Mouse (Mus musculus) adrenal gland, postnatal 14 days (tissue): ENCODE measurements at regions not wholly inside any gene's neighbourhood (a gene's known extent, or its start where the extent isn't known, plus 50 kb on each side); places are given as distances from the start of the nearest gene placed in this dataset.

ENCODE experiments used
- DNase-seq: peaks from one replicate; pipeline ENCODE4 v3.0.0; 2021; ENCODE audit warnings: mixed read lengths

GRCm38 (mm10) chr4:9218380-9218779 lies 979.5 kb upstream of the Car8 start:
- no peak for DNase-seq

- DNase-seq = no peak
These were observed 969.8 kb upstream of the Car8 start for GRCm38 (mm10) chr4:9208606-9209005.

- no peak for DNase-seq
These were observed 961.2 kb upstream of the Car8 start for GRCm38 (mm10) chr4:9200012-9200411.

- DNase-seq = no peak
These were observed 957.6 kb upstream of the Car8 start for GRCm38 (mm10) chr4:9196435-9196834.

GRCm38 (mm10) chr4:9193121-9193520 lies 954.3 kb upstream of the Car8 start:
- no peak for DNase-seq

GRCm38 (mm10) chr4:9185156-9185875 lies 946.5 kb upstream of the Car8 start:
- DNase-seq = no peak

- peak; percentile 17 for DNase-seq
These were observed 945.7 kb upstream of the Car8 start for GRCm38 (mm10) chr4:9184451-9185121.

- no peak for DNase-seq
These were observed 935.5 kb upstream of the Car8 start for GRCm38 (mm10) chr4:9174365-9174764.

GRCm38 (mm10) chr4:9162374-9162773 lies 923.5 kb upstream of the Car8 start:
- DNase-seq = no peak

GRCm38 (mm10) chr4:9161814-9162133 lies 922.9 kb upstream of the Car8 start:
- DNase-seq = no peak

GRCm38 (mm10) chr4:9161068-9161813 lies 922.4 kb upstream of the Car8 start:
- no peak for DNase-seq

- no peak for DNase-seq
These were observed 908.9 kb upstream of the Car8 start for GRCm38 (mm10) chr4:9147732-9148131.

GRCm38 (mm10) chr4:9144226-9145215 lies 905.7 kb upstream of the Car8 start:
- no peak for DNase-seq

- no peak for DNase-seq
These were observed 904.2 kb upstream of the Car8 start for GRCm38 (mm10) chr4:9143087-9143486.

- DNase-seq = no peak
These were observed 903.3 kb upstream of the Car8 start for GRCm38 (mm10) chr4:9141946-9142683.

- DNase-seq = peak; percentile 26
These were observed 901.9 kb upstream of the Car8 start for GRCm38 (mm10) chr4:9140691-9141090.

GRCm38 (mm10) chr4:9136657-9137056 lies 897.8 kb upstream of the Car8 start:
- no peak for DNase-seq

GRCm38 (mm10) chr4:9136188-9136569 lies 897.3 kb upstream of the Car8 start:
- peak; percentile 64 for DNase-seq

GRCm38 (mm10) chr4:9135481-9136187 lies 896.8 kb upstream of the Car8 start:
- DNase-seq = peak; percentile 96

- no peak for DNase-seq
These were observed 894.9 kb upstream of the Car8 start for GRCm38 (mm10) chr4:9133695-9134094.
